Mouse (Mus musculus): ENCODE data around the gene Nodal.

- TF ChIP-seq POLR2A (IDR thresholded peaks at IDR 0.05; ENCODE audit: insufficient read depth, low read length): no peak
- no peak for TF ChIP-seq CTCF (IDR thresholded peaks at IDR 0.05; ENCODE audit: low read depth, low read length)
- no peak for TF ChIP-seq EP300 (IDR thresholded peaks at IDR 0.05; ENCODE audit: insufficient read depth, low read depth, low read length)
Measured at GRCm38 (mm10) chr10:61428416-61428815, 10.6 kb downstream of the Nodal start.

Data from ES-Bruce4 (cell line).